Mouse (Mus musculus): ENCODE results near the gene Fbxo24.

DNA sequence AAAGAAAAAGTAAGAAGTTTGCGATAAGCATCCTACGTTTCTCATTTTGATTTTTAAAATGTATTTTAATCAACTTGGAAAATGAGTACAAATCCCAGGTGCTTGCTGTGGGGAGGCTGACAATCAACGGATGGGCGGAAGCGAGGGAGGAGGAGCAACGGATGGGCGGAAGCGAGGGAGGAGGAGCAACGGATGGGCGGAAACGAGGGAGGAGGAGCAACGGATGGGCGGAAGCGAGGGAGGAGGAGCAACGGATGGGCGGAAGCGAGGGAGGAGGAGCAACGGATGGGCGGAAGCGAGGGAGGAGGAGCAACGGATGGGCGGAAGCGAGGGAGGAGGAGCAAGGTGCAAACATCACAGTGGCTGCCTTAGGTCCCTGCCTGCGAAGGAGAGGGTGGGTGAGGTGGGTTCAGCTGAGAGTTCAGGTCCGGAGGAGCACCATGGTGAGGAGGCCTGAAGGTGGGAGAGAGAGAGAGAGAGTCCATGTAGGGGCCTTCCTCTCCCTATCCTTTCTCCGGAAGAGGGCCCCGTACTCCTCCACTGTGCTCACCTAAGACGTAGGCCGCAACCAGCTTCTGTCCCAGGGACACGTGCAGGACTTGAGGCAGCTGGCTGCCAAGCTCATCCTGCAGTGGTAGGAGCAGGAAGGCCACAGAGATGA, 32.1 kb downstream of the Fbxo24 start:
- no peak for TF ChIP-seq CTCF (conservative IDR thresholded peaks at IDR 0.05; ENCODE audit: low read length)
- TF ChIP-seq NANOG (IDR thresholded peaks at IDR 0.05; ENCODE audit: borderline replicate concordance, low read length) = no peak
